Mouse (Mus musculus) colon, adult 2 months (tissue): Measurements from ENCODE around the gene Iqgap3. TPM values are rescaled to one million over a fixed set of nuclear protein-coding genes. Genes with fewer than 3 reads are reported as not detected.

Source experiments
- polyA plus RNA-seq: library from polyadenylated mRNA; depleted of rRNA; stranded (reverse); fragments of >200 nt; gene quantifications from 2 replicates; pipeline ENCODE4 v1.2.3, GENCODE M21; 2012; rRNA removed

Gene Iqgap3
- 14.6 and 15.6 TPM in 2 replicates for polyA plus RNA-seq

DNA sequence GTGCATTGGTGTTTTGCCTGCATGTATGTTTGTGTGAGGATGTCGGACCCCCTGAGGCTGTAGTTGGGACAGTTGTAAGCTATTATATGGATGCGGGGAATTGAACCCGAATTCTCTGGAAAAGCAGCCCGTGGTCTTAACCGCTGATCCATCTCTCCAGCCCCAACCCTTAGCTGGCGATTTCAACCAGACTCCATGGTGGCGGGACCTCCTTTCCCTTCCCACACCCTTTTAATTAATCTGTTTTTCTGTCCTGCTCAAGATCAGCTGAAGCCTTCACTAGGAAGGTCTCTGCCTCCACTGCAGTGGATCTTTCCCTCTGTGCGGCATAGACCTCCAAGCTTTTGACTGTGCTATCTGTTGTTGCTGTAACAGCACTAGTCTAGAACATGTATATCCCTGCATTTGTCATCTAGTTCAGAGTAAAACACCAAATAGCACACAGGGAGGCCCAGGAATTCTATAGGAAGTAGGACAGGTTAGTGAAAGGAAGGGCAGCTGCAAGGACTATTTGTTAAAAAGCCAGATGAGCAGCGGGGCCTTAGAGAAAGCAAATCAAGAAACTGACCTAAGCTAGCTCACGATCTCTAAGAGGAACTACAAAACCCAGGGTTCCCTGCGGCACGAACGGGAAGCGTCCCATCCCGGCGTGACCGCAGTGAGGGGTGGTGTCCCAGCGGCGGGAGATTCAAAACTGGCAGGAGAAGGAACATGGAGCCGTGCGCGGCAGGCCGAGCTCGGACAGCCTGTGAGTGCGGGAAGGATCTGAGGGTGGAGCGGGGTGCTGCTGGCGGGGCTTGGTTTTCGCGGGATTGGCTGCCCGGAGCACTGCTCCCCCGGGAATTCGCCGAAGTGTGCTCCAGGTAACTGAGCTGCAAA lies at the start of gene Iqgap3:
Iqgap3 (plus strand) TSS at position 627 of the 879 bp plus-strand sequence.

GRCm38 (mm10) chr3:88042661-88043421 lies 38.9 kb upstream of the Iqgap3 start, which contains the start of gene Gpatch4:
Gene Gpatch4, plus strand, starts transcription at chr3:88043108.

DNA sequence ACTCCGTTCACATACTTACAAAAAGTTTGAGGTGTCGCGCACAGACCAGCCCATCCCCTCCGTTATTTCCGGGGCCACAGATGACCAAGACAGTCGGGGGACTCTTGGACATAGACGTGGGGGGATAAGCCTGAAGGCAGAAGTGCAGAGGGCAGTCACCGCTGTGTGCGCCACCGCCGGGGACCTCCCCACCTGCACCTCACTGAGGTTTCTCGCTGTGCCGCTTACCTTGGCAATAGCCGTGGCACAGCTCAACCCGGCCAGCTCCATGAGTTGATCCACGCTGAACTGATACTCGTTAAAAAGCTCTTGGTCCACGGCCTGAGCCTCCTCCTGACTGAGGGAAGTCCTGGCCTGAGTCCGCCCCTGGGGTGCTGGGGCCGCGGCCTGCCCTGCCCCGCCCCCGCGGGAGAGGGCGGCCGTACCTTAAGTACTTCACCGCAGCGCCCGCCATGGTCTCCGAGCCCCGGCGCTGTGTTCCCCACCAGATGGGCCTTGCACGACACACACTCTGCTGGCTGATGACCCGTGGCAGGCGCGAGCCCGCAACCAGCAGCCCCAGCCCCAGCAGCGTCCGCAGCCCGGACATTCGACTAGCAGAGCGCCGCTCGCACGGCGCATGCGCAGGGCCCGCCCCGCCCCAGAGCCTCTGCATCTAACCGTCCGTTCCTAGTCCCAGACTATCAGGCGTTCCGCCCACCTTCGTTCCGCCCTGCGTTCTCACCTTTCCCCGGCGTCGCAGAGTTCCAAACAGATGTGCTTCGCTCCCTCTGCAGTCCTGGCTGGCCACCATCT lies 23.7 kb upstream of the Iqgap3 start, which contains the start of gene Naxe:
Naxe (minus strand) TSS at position 594 of the 795 bp plus-strand sequence.

GRCm38 (mm10) chr3:88078204-88078603 lies 3.6 kb upstream of the Iqgap3 start, which contains the start of gene Ttc24:
Gene Ttc24, minus strand, starts transcription at chr3:88078304.

DNA sequence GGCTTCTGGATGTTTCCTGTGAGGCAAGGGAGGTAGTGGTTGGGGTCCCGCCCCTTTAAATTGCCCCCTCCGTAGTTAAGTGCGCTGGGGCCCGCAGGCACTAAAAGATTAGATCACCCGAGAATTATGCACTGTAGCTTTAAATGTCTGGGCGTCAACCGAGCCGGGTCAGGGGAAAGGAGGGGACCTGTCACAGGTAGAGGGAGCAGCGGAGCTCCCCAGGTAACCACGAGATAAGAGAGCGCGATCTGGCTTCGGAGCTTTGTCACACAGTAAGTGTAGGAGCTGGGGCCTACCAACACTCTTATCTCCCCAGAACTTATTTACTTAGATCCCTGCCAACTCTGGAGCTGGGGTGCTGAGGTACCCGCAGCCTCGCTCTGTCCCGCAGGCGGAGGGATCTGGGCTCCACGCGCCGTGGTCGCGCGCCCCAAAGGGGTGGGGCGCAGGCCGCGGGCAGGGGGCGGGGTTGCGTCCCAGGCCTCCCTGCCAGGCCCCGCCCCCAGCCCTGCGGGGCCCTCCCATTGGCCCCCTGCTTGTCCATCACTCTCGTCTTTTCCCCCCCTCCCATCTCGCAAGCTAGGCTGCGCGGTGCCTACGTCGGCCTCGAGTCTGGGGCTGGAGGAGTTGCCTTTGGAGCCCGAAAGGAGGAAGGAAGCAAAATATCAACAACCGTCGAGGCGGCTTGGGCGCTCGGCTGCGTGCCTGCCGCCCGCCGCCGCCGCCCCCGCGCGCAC lies 60.2 kb downstream of the Iqgap3 start, which contains the start of gene Mef2d:
Mef2d (plus strand) TSS at position 586 of the 737 bp plus-strand sequence.

Other genes starting within 250 kb of the Iqgap3 start
- 0.86 TPM in 2 replicates for gene Sh2d2a, start 235.2 kb upstream of the Iqgap3 start, polyA plus RNA-seq
- gene Prcc, start 196.4 kb upstream of the Iqgap3 start, polyA plus RNA-seq, result 28.8 and 34.8 TPM in 2 replicates
- 71.1 and 78.8 TPM in 2 replicates for gene Hdgf, start 175.7 kb upstream of the Iqgap3 start, polyA plus RNA-seq
- gene Mrpl24, start 162.5 kb upstream of the Iqgap3 start, polyA plus RNA-seq, result 30.3 and 34.7 TPM in 2 replicates
- 8.5 and 10.1 TPM in 2 replicates for gene Isg20l2, start 151.7 kb upstream of the Iqgap3 start, polyA plus RNA-seq
- gene Rrnad1, start 151.3 kb upstream of the Iqgap3 start, polyA plus RNA-seq, result 28.7 and 33.5 TPM in 2 replicates
- gene Crabp2, start 133.3 kb upstream of the Iqgap3 start, polyA plus RNA-seq, result not detected in 2 replicates
- 1.5 and 1.6 TPM in 2 replicates for gene Nes, start 110.9 kb upstream of the Iqgap3 start, polyA plus RNA-seq
- gene Bcan, start 81.7 kb upstream of the Iqgap3 start, polyA plus RNA-seq, result 1.8 and 2.2 TPM in 2 replicates
- not detected in 2 replicates for gene Hapln2, start 54.4 kb upstream of the Iqgap3 start, polyA plus RNA-seq
- gene Gpatch4, start 38.9 kb upstream of the Iqgap3 start, polyA plus RNA-seq, result 2.9 and 3.4 TPM in 2 replicates
- 60.6 and 65.0 TPM in 2 replicates for gene Naxe, start 23.5 kb upstream of the Iqgap3 start, polyA plus RNA-seq
- not detected in 2 replicates for gene Ttc24, start 3.7 kb upstream of the Iqgap3 start, polyA plus RNA-seq
- 96.8 and 113 TPM in 2 replicates for gene Mef2d, start 60.4 kb downstream of the Iqgap3 start, polyA plus RNA-seq
- 3.8 and 7.4 TPM in 2 replicates for gene Rhbg, start 172.7 kb downstream of the Iqgap3 start, polyA plus RNA-seq
- not detected in 2 replicates for gene Gm38392, start 205.2 kb downstream of the Iqgap3 start, polyA plus RNA-seq
- gene Tsacc, start 215.0 kb downstream of the Iqgap3 start, polyA plus RNA-seq, result 0.81 and 2.0 TPM in 2 replicates
- 63.1 and 73.8 TPM in 2 replicates for gene Cct3, start 215.1 kb downstream of the Iqgap3 start, polyA plus RNA-seq
- 181 and 206 TPM in 2 replicates for gene Glmp, start 243.1 kb downstream of the Iqgap3 start, polyA plus RNA-seq